Mouse (Mus musculus): ENCODE measurements at regions not wholly inside any gene's neighbourhood (a gene's known extent, or its start where the extent isn't known, plus 50 kb on each side); places are given as distances from the start of the nearest gene placed in this dataset.
A peak's percentile ranks its signal among the peaks of the same experiment; 100 is the strongest.

- DNase-seq, result no peak
Observed at GRCm38 (mm10) chr8:116452806-116453205, 52.0 kb upstream of the Dynlrb2 start.

- DNase-seq, result no peak
Observed at GRCm38 (mm10) chr8:116451397-116451796, 53.4 kb upstream of the Dynlrb2 start.

GRCm38 (mm10) chr8:116447452-116447851 is 57.3 kb upstream of the Dynlrb2 start:
- DNase-seq, result no peak

DNA sequence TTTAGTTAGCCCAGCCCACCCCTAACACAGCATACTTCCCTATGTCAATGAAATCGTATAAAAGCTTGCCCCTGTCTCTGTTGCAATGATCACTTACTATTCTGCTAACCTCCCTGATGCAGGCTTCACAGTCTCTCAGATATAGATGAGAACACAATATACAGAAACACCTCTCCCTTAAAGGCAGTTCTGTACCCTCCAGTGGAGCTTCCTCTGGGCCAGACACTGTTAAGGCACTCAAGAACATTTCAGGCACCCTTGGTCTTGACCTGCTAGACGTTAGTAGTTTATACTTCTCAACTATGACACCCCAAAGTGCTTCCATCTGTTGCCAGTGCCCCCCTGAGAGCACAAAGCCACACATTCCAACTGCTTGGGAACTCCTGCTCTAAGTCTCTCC is 61.9 kb upstream of the Dynlrb2 start:
- DNase-seq, result no peak

GRCm38 (mm10) chr8:116438895-116439294 is 65.9 kb upstream of the Dynlrb2 start:
- peak; percentile 31 to 37 for DNase-seq

GRCm38 (mm10) chr8:116435268-116435980 is 69.3 kb upstream of the Dynlrb2 start:
- DNase-seq, result no peak

GRCm38 (mm10) chr8:116430051-116430450 is 74.7 kb upstream of the Dynlrb2 start:
- no peak for DNase-seq

- no peak for DNase-seq
Observed at GRCm38 (mm10) chr8:116429649-116430048, 75.1 kb upstream of the Dynlrb2 start.

- DNase-seq, result no peak
Observed at GRCm38 (mm10) chr8:116422826-116423225, 81.9 kb upstream of the Dynlrb2 start.

- DNase-seq, result no peak
Observed at GRCm38 (mm10) chr8:116412703-116413102, 92.1 kb upstream of the Dynlrb2 start.

GRCm38 (mm10) chr8:116410041-116410440 is 94.7 kb upstream of the Dynlrb2 start:
- DNase-seq, result no peak

GRCm38 (mm10) chr8:116409011-116409410 is 95.8 kb upstream of the Dynlrb2 start:
- DNase-seq, result no peak

DNA sequence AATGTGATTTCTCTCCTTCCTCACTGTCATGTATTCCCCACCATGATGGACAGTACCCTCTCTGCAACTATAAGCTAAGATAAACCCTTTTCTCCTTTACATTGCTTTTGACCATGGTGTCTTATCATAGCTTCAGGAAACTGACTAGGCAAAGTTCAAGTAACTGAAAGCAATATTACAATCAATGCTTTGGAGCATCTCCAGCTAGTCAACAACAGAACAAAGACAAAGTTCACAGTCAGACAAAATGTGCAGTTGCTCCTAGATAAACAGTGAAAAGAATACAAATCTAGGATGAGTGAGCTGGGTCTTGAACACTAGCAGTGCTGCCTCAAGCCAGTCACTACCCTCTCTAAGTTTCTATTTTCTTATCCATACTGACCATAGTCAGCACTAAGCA is 100.2 kb upstream of the Dynlrb2 start:
- no peak for DNase-seq

DNA sequence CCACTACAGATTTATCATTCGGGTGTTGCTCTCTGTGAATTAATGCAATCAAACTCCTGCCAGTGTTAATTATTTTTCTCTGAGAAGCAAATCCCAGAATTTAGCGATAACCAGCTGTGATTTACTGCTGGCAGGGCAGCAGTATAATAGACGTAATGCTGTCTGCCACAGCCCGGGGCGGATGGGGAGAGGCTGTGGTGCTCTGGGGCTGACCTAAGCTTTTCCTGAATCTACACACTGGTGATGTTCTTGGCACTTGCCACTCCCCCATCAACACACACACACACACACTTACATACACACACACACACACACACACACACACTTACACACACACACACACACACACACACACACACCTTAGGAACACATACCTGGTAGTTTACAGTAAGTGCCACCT is 101.4 kb upstream of the Dynlrb2 start:
- no peak for DNase-seq

GRCm38 (mm10) chr8:116399452-116399851 is 105.3 kb upstream of the Dynlrb2 start:
- no peak for DNase-seq

DNA sequence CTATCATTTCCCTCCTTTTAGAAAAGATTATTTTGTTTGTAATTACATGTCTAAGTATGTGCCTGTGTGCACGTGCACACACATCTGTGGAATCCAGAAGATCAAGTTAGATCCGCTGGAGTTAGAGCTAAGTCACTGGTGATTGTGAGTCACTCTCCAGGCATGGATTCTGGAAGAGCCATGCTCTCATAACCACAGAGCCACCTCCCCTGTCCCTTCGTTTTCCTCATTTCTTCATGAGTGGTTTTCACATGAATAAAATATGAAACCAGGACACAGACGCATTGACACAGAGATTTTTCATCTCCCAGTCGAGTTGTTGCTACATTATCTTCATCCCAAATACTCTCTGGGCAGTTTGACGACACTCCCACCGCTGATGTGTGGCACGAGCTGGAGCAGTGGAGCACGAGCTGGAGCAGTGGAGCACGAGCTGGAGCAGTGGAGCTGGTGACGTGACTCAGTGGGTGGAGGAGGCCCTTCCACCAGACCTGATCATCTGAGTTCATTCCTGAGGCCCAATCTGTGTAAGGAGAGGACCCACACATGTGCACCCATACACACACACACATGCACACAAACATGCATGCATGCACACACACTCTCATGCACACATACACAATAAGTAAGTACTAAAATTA is 106.1 kb upstream of the Dynlrb2 start:
- DNase-seq, result no peak

DNA sequence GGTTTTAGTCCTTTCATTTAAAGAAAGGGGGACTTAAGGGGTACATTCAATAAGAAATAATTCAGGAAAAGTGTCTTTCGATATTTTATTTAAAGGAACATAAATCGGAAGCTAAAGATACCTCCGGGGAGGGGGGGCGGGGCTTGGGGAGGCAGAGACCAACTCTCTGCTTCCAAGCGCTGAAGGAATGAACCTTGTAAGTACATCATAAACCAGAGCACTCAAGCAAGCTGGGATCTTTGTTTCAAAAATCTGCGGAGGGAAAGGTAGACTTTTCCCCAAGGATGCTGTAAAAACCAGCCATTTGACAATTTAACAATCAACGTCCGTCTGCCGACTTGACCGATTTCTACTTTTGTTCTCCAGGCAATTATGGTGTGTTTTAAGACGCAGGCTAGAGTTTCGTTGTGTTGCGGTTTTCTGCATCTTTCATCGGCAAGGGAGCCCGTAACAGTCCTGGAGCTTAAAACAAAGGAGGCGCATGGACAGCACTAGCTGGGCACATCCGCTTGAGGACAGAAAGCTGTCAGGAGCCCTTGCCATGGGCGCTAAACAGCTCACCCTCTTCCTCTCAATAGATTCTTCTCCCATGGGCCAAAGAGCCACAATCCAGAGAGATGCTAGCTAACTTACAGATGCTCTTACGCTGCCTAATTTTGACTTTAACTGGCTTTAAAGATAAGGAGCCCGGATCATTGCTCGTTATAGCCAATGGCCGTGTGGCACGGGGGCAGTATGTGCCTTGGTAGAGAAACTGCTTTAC is 119.4 kb upstream of the Dynlrb2 start:
- no peak for DNase-seq

- DNase-seq, result no peak
Observed at GRCm38 (mm10) chr8:116384418-116385089, 120.2 kb upstream of the Dynlrb2 start.

DNA sequence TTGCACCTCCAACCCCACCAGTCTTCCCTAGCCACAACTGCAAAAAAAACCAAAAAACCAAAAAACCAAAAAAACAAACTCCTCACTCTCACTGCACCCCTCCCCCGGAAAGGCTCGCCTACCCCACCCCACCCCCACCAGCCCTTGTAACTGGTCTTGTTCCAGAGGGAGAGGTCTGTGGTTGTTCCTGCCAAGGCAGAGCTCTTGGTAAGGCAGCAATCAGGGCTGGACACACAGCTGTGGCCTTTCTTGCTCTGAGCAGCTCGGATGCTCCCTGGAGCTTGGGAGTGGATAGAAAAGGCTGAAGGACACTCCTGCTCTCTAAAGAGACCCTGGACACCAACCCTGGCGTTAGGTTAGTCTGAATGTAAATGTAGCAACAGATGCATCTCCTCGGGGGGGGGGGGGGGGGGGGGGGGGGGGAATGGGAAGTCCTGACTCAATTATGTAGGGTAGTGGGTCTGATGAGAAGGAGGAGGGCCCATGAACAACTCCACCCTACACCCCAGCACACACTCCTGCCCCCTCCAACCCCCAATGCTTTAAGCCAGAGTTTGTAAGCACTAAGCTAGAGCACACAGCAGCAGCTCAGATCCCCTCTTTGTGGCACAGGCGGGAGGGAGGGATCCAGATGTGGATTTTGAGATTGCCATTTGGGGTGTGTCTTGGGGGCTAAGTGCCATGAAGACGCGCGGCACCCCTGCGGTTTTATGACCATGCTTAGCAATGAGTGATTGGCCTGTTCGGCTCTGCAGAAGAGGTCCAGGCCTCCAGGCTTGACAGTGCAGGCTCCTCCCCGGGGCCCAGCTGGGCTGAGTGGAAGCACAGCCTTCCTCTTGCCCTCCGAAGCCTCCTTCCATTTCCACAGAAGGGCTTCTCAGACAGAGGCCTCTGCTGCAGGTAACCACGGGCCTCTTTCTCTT is 121.0 kb upstream of the Dynlrb2 start:
- DNase-seq, result no peak

DNA sequence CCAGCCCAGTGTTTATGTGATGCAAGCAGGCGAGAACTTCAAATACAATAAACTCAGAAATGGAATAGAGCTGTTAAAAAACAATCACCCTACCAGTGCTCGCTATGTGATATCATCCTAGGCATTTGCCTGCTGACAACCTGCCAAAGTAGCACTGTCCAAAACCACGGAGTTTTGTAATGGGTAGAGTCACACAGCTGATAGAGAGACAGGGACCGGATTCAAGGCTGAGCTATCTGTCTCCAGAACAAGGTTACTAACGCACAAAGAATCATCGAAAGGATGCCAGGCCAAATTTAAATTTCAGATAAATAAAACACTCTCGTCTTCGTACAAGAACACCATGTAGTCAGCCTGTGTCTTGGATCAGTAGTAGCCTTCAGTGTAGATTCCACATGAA is 121.7 kb upstream of the Dynlrb2 start:
- no peak for DNase-seq

- DNase-seq, result no peak
Observed at GRCm38 (mm10) chr8:116380601-116381000, 124.2 kb upstream of the Dynlrb2 start.

DNA sequence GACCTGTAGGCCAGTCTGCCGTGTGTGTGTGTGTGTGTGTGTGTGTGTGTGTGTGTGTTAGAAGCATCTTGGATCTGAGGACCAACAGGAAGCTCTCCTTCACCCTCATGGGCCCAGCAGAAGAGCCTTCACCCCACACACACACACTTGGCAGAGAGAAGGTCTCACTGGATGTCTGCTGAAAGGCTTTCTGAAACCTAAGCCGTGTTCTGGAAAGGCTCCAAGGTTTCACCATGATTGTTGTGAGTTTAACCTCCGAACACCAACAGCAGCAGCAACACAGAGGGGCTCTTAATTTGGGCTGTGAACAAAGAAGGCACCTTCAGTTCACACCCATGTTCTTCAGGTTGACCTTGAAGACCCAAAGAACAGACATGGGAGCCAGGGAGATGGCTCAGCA is 124.9 kb upstream of the Dynlrb2 start:
- DNase-seq, result no peak
